Mouse (Mus musculus) layer of hippocampus, adult 9-10 months (tissue): ENCODE results near the gene Hoxa5.

ENCODE experiments used
- DNase-seq: peaks from one replicate; pipeline ENCODE4 v3.0.0; 2022; ENCODE audit warnings: low spot score

Gene Hoxa5

GRCm38 (mm10) chr6:52214271-52214670 is 9.9 kb upstream of the Hoxa5 start:
- DNase-seq: no peak

- no peak for DNase-seq
These were observed 9.0 kb upstream of the Hoxa5 start, which contains the start of the genes Hoxa3 and Gm28308 for GRCm38 (mm10) chr6:52213119-52213986. Hoxa3 (minus strand) TSS chr6:52213336. Gm28308 (minus strand) TSS chr6:52213339.

- no peak for DNase-seq
These were observed 8.2 kb upstream of the Hoxa5 start for GRCm38 (mm10) chr6:52212556-52213118.

- no peak for DNase-seq
These were observed 7.6 kb upstream of the Hoxa5 start for GRCm38 (mm10) chr6:52211961-52212360.

- DNase-seq: no peak
These were observed 7.0 kb upstream of the Hoxa5 start for GRCm38 (mm10) chr6:52211170-52211935.

- DNase-seq: no peak
These were observed 5.3 kb upstream of the Hoxa5 start for GRCm38 (mm10) chr6:52209685-52210046.

- DNase-seq: no peak
These were observed 4.7 kb upstream of the Hoxa5 start for GRCm38 (mm10) chr6:52208868-52209684.

GRCm38 (mm10) chr6:52208072-52208867 is 3.9 kb upstream of the Hoxa5 start, which contains the start of gene Hoxa6:
Hoxa6 (minus strand) TSS chr6:52208722.
- no peak for DNase-seq

- no peak for DNase-seq
These were observed 3.2 kb upstream of the Hoxa5 start for GRCm38 (mm10) chr6:52207684-52207976.

- no peak for DNase-seq
These were observed 2.7 kb upstream of the Hoxa5 start for GRCm38 (mm10) chr6:52206882-52207683.

GRCm38 (mm10) chr6:52205638-52206621 is 1.5 kb upstream of the Hoxa5 start:
- DNase-seq: no peak

GRCm38 (mm10) chr6:52205221-52205620 is 834 bp upstream of the Hoxa5 start:
- no peak for DNase-seq

- DNase-seq: no peak
These were observed 877 bp downstream of the Hoxa5 start for GRCm38 (mm10) chr6:52203371-52204049.

- no peak for DNase-seq
These were observed 1.3 kb downstream of the Hoxa5 start for GRCm38 (mm10) chr6:52203121-52203370.

- no peak for DNase-seq
These were observed 1.8 kb downstream of the Hoxa5 start for GRCm38 (mm10) chr6:52202362-52203120.

- DNase-seq: no peak
These were observed 3.1 kb downstream of the Hoxa5 start for GRCm38 (mm10) chr6:52201269-52201668.

GRCm38 (mm10) chr6:52200751-52201250 is 3.6 kb downstream of the Hoxa5 start:
- DNase-seq: no peak
